Mouse (Mus musculus) embryonic fibroblast, embryonic 13.5 days (primary cell): ENCODE results near the gene Rnase12. TPM values are rescaled to one million over a fixed set of nuclear protein-coding genes. Genes with fewer than 3 reads are reported as not detected.
"Not testable (repeated sequence)": the region's sequence is repeated elsewhere in the genome, so short reads cannot be mapped to it uniquely, and the experiment has no call there.

ENCODE experiments used
- H3K27ac ChIP-seq: 2 replicates; pipeline ENCODE4 v1.5.1; 2012; ENCODE audit warnings: low read length, control low read depth, inconsistent platforms; ENCODE audit not compliant: insufficient read depth
- H3K4me1 ChIP-seq: 2 replicates; pipeline ENCODE4 v1.6.1; 2011; ENCODE audit warnings: low read length; ENCODE audit not compliant: control insufficient read depth, insufficient read depth
- H3K4me3 ChIP-seq: 2 replicates; pipeline ENCODE4 v1.5.1; 2011; ENCODE audit warnings: mild to moderate bottlenecking, control low read depth, low read length; ENCODE audit not compliant: insufficient read depth
- CTCF ChIP-seq: IDR thresholded peaks from 2 replicates; pipeline ENCODE4 v1.5.1; 2011; ENCODE audit warnings: mild to moderate bottlenecking, control low read depth, low read length, moderate library complexity, borderline replicate concordance; ENCODE audit not compliant: insufficient read depth
- POLR2A ChIP-seq: IDR thresholded peaks from 2 replicates; pipeline ENCODE4 v1.6.1; 2011; ENCODE audit warnings: low read depth, mild to moderate bottlenecking, control low read depth, low read length, moderate library complexity
- polyA plus RNA-seq: library from polyadenylated mRNA; stranded (reverse); fragments of >200 nt; gene quantifications from 2 replicates; pipeline ENCODE4 v1.2.4, GENCODE M21; 2011; ENCODE audit warnings: low read depth; ENCODE audit not compliant: missing spikeins, insufficient read length

The Rnase12 gene
- polyA plus RNA-seq, 1 experiment = not detected

- TF ChIP-seq CTCF (no peak), POLR2A (no peak)
- Histone ChIP-seq H3K27ac (no peak overlapping the region), H3K4me1 (no peaks in the 10 kb centered on the region), H3K4me3 (no peak overlapping the region)
Measured at GRCm38 (mm10) chr14:51026391-51027133, 30.9 kb downstream of the Rnase12 start.

GRCm38 (mm10) chr14:51024820-51025219 is 32.6 kb downstream of the Rnase12 start:
- H3K4me3 ChIP-seq = no peak overlapping the region
- H3K27ac ChIP-seq = no peak overlapping the region
- H3K4me1 ChIP-seq = no peaks in the 10 kb centered on the region
- TF ChIP-seq CTCF = no peak

GRCm38 (mm10) chr14:51023457-51023856 is 34.0 kb downstream of the Rnase12 start:
- no peak overlapping the region for H3K27ac ChIP-seq

GRCm38 (mm10) chr14:51017256-51017655 is 40.2 kb downstream of the Rnase12 start:
- no peak overlapping the region for H3K4me3 ChIP-seq
- H3K27ac ChIP-seq = no peak overlapping the region
- TF ChIP-seq POLR2A (no peak), CTCF (no peak)

More at GRCm38 (mm10) chr14:51023457-51023856, 34.0 kb downstream of the Rnase12 start:
- H3K4me3 ChIP-seq = no peak overlapping the region
- TF ChIP-seq CTCF (no peak), POLR2A (no peak)
- H3K4me1 ChIP-seq = no peaks in the 10 kb centered on the region

GRCm38 (mm10) chr14:51015780-51016179 is 41.7 kb downstream of the Rnase12 start:
- no peak for TF ChIP-seq CTCF
- TF ChIP-seq POLR2A = no peak
- H3K27ac ChIP-seq = no peak overlapping the region

More at GRCm38 (mm10) chr14:51017256-51017655, 40.2 kb downstream of the Rnase12 start:
- no peaks in the 10 kb centered on the region for H3K4me1 ChIP-seq

GRCm38 (mm10) chr14:51014724-51015123 is 42.7 kb downstream of the Rnase12 start:
- not testable (repeated sequence) for H3K4me3 ChIP-seq, H3K27ac ChIP-seq, H3K4me1 ChIP-seq

More at GRCm38 (mm10) chr14:51015780-51016179, 41.7 kb downstream of the Rnase12 start:
- Histone ChIP-seq H3K4me3 (no peak overlapping the region), H3K4me1 (no peaks in the 10 kb centered on the region)

GRCm38 (mm10) chr14:51009572-51009971 is 47.9 kb downstream of the Rnase12 start:
- TF ChIP-seq CTCF = no peak
- no peak for TF ChIP-seq POLR2A
- Histone ChIP-seq H3K4me3 (no peak overlapping the region), H3K4me1 (peaks cover 4% of the 10 kb centered on the region), H3K27ac (peak overlapping the region; percentile 91)

- Histone ChIP-seq H3K27ac (peak overlapping the region; percentile 91), H3K4me3 (no peak overlapping the region), H3K4me1 (peaks cover 4% of the 10 kb centered on the region)
- no peak for TF ChIP-seq CTCF
- TF ChIP-seq POLR2A = no peak
Measured at GRCm38 (mm10) chr14:51008781-51009180, 48.7 kb downstream of the Rnase12 start.

- TF ChIP-seq POLR2A (no peak), CTCF (no peak)
- Histone ChIP-seq H3K4me1 (peaks cover 4% of the 10 kb centered on the region), H3K4me3 (no peak overlapping the region), H3K27ac (peak overlapping the region; percentile 91)
Measured at GRCm38 (mm10) chr14:51007914-51008713, 49.3 kb downstream of the Rnase12 start.
